27 mouse cellular contexts compared by ENCODE assay signal in genomic region chr6:91028256-91028655, GRCm38 (mm10). TPM values are rescaled to one million over a fixed set of nuclear protein-coding genes. Genes with fewer than 3 reads are reported as not detected.
A peak's percentile ranks its signal among the peaks of the same experiment; 100 is the strongest.
DNase-seq lines count a peak whose midpoint lies in the region; ATAC-seq and TF ChIP-seq lines count a peak whose summit lies in the region.
"Had no signal": no experiment of that assay in that cellular context is flagged by ENCODE, and none has a peak within 500 bp of the region (broad histone marks: within the 10 kb centered on the region; RNA-seq: fewer than 3 reads in every experiment).

No protein-coding gene starts in this region.

- WGBS in midbrain, postnatal 0 days: 89% methylated on average over 5 of the region's 5 CpGs
- 86% methylated on average over 5 of the region's 5 CpGs for WGBS in forebrain, embryonic 10.5 days

- H3K27me3 ChIP-seq in E14TG2a.4 (ENCODE audit: insufficient read depth, low read length) (no peaks in the 10 kb centered on the region), MEL (ENCODE audit: control insufficient read depth in 1 of 2, insufficient read depth in 2 of 2, low read length in 2 of 2) (no peaks in the 10 kb centered on the region)
- no peaks in the 10 kb centered on the region for H3K27me3 ChIP-seq in midbrain, postnatal 0 days (ENCODE audit: insufficient read depth, low read length)
- H3K27me3 ChIP-seq in forebrain, embryonic 10.5 days (ENCODE audit: poor library complexity, severe bottlenecking): no peaks in the 10 kb centered on the region
- H3K27me3 ChIP-seq: CH12.LX; embryonic facial prominence, embryonic 13.5 days; embryonic facial prominence, embryonic 15.5 days; forebrain, embryonic 13.5 days; forebrain, embryonic 15.5 days; Patski had no signal

- H3K4me3 ChIP-seq in E14TG2a.4 (replicated peaks; ENCODE audit: low read length) (no peak overlapping the region), MEL (ENCODE audit: control insufficient read depth in 1 of 2, insufficient read depth in 1 of 2, low read depth in 2 of 2, low read length in 2 of 2) (no peak overlapping the region)
- H3K4me3 ChIP-seq in midbrain, postnatal 0 days (ENCODE audit: low read depth, low read length): no peak overlapping the region
- H3K4me3 ChIP-seq in forebrain, embryonic 10.5 days: no peak overlapping the region
- H3K4me3 ChIP-seq: embryonic facial prominence, embryonic 13.5 days; embryonic facial prominence, embryonic 15.5 days; erythroblast, embryonic 14.5 days; forebrain, embryonic 13.5 days; forebrain, embryonic 15.5 days had no signal

- H3K27ac ChIP-seq in MEL (ENCODE audit: control insufficient read depth, low read depth, low read length): no peak overlapping the region
- H3K27ac ChIP-seq in midbrain, postnatal 0 days (ENCODE audit: low read depth, low read length): no peak overlapping the region
- no peak overlapping the region for H3K27ac ChIP-seq in forebrain, embryonic 10.5 days
- H3K27ac ChIP-seq: embryonic facial prominence, embryonic 13.5 days; embryonic facial prominence, embryonic 15.5 days; forebrain, embryonic 13.5 days; forebrain, embryonic 15.5 days had no signal

- H3K9me3 ChIP-seq in E14TG2a.4 (ENCODE audit: low read length) (no peaks in the 10 kb centered on the region), MEL (replicated peaks; ENCODE audit: insufficient read depth, low read length) (no peaks in the 10 kb centered on the region)
- H3K9me3 ChIP-seq in midbrain, postnatal 0 days (ENCODE audit: low read length): no peaks in the 10 kb centered on the region
- H3K9me3 ChIP-seq in forebrain, embryonic 10.5 days: no peaks in the 10 kb centered on the region
- H3K9me3 ChIP-seq: embryonic facial prominence, embryonic 13.5 days; embryonic facial prominence, embryonic 15.5 days; forebrain, embryonic 13.5 days; forebrain, embryonic 15.5 days; G1E had no signal

- TF ChIP-seq RAD21 in MEL (IDR thresholded peaks at IDR 0.05; ENCODE audit: low read depth, low read length): peak; percentile 2

- H3K36me3 ChIP-seq in E14TG2a.4 (ENCODE audit: insufficient read depth, low read length): peaks cover 98% of the 10 kb centered on the region
- peaks cover 0 to 9% of the 10 kb centered on the region in 2 experiments; a peak in 2 of 4 replicates for H3K36me3 ChIP-seq in MEL (ENCODE audit: control insufficient read depth in 1 of 2, insufficient read depth in 2 of 2, low read length in 2 of 2)
- peaks cover 36% of the 10 kb centered on the region for H3K36me3 ChIP-seq in midbrain, postnatal 0 days (ENCODE audit: insufficient read depth, low read length)
- H3K36me3 ChIP-seq in forebrain, embryonic 10.5 days (replicated peaks): peaks cover 82% of the 10 kb centered on the region
- H3K36me3 ChIP-seq: embryonic facial prominence, embryonic 13.5 days; embryonic facial prominence, embryonic 15.5 days had no signal

- peak; percentile 39 for TF ChIP-seq CTCF in E14TG2a.4 (conservative IDR thresholded peaks at IDR 0.05; ENCODE audit: low read length)
- peak in 2 of 3 experiments; percentile 22 to 32; a peak in 2 of 6 replicates for TF ChIP-seq CTCF in MEL (IDR thresholded peaks at IDR 0.05 in 2 of 3, conservative IDR thresholded peaks at IDR 0.05 in 1 of 3; ENCODE audit: control insufficient read depth in 1 of 3, insufficient read depth in 1 of 3, low read depth in 2 of 3, low read length in 3 of 3, poor library complexity in 1 of 3, severe bottlenecking in 1 of 3)
- no peak for TF ChIP-seq CTCF in midbrain, postnatal 0 days (IDR thresholded peaks at IDR 0.05)

- no peak for TF ChIP-seq EP300 in MEL (IDR thresholded peaks at IDR 0.05; ENCODE audit: low read depth in 1 of 2, low read length in 2 of 2)

- no peak for ATAC-seq in midbrain, postnatal 0 days (ENCODE audit: low FRiP score)
- ATAC-seq: activated CD4-positive, CD25-positive, alpha-beta regulatory T cell, adult 4 months; CD4-positive, CD25-positive, alpha-beta regulatory T cell, adult 4 months; forebrain, embryonic 13.5 days; forebrain, embryonic 15.5 days; forebrain, postnatal 0 days; Patski had no signal

- H3K9ac ChIP-seq in MEL (ENCODE audit: control insufficient read depth, low read depth, low read length, poor library complexity, severe bottlenecking): no peak overlapping the region
- no peak overlapping the region for H3K9ac ChIP-seq in midbrain, postnatal 0 days (replicated peaks; ENCODE audit: low read length, poor library complexity, severe bottlenecking)
- H3K9ac ChIP-seq: embryonic facial prominence, embryonic 13.5 days; embryonic facial prominence, embryonic 15.5 days; forebrain, embryonic 13.5 days; forebrain, embryonic 15.5 days; forebrain, postnatal 0 days had no signal

- no peak for TF ChIP-seq POLR2A in MEL (IDR thresholded peaks at IDR 0.05; ENCODE audit: control insufficient read depth in 1 of 2, insufficient read depth in 1 of 2, low read depth in 1 of 2, low read length in 2 of 2, poor library complexity in 1 of 2)

- H3K4me2 ChIP-seq in midbrain, postnatal 0 days (ENCODE audit: low read depth, low read length, poor library complexity, severe bottlenecking): no peak overlapping the region
- H3K4me2 ChIP-seq: embryonic facial prominence, embryonic 13.5 days; embryonic facial prominence, embryonic 15.5 days; forebrain, embryonic 13.5 days; forebrain, embryonic 15.5 days had no signal

- DNase-seq in MEL (ENCODE audit: low read depth, low spot score): peak; percentile 14
- DNase-seq in R1 (ENCODE audit: low read depth, low spot score): peak; percentile 60
- DNase-seq in cerebellum, adult 11 months: no peak
- no peak for DNase-seq in midbrain, postnatal 0 days (ENCODE audit: low spot score)
- no peak for DNase-seq in forebrain, embryonic 10.5 days (ENCODE audit: extremely low spot score, low spot score)
- DNase-seq: adrenal gland, adult 8-10 months; adrenal gland, postnatal 14 days; adrenal gland, postnatal 36 days; B cell, adult 2 months; cerebellum, adult 18-20 months; cerebellum, adult 8-10 months; cerebellum, adult 9-11 months; cerebellum, postnatal 14 days; cerebellum, postnatal 36 days; embryo, embryonic 11 days; forebrain, postnatal 0 days had no signal

- no peaks in the 10 kb centered on the region for H3K79me2 ChIP-seq in MEL (ENCODE audit: control insufficient read depth, insufficient read depth, low read length, poor library complexity)

- H3K4me1 ChIP-seq in E14TG2a.4 (replicated peaks; ENCODE audit: low read depth, low read length) (no peaks in the 10 kb centered on the region), MEL (ENCODE audit: control insufficient read depth in 1 of 2, insufficient read depth in 2 of 2, low read length in 2 of 2) (no peaks in the 10 kb centered on the region)
- no peaks in the 10 kb centered on the region for H3K4me1 ChIP-seq in midbrain, postnatal 0 days (ENCODE audit: insufficient read depth, low read length)
- H3K4me1 ChIP-seq in forebrain, embryonic 10.5 days: peaks cover 7% of the 10 kb centered on the region
- H3K4me1 ChIP-seq: embryonic facial prominence, embryonic 15.5 days; forebrain, embryonic 13.5 days; forebrain, embryonic 15.5 days had no signal

TF ChIP-seq in MEL, 35 proteins besides CTCF, POLR2A, EP300 and RAD21:
- no peak for TF ChIP-seq SIN3A (IDR thresholded peaks at IDR 0.05; ENCODE audit: low read length)
- TF ChIP-seq JUND (IDR thresholded peaks at IDR 0.05; ENCODE audit: low read depth, low read length): no peak
- TF ChIP-seq ZMIZ1 (IDR thresholded peaks at IDR 0.05; ENCODE audit: low read depth, low read length): no peak
- TF ChIP-seq POLR2AphosphoS5 (IDR thresholded peaks at IDR 0.05; ENCODE audit: borderline replicate concordance, low read depth, low read length): no peak
- TF ChIP-seq CHD2 (IDR thresholded peaks at IDR 0.05; ENCODE audit: low read length): no peak
- no peak for TF ChIP-seq KAT2A (conservative IDR thresholded peaks at IDR 0.05; ENCODE audit: low read depth, low read length)
- no peak for TF ChIP-seq MAZ (IDR thresholded peaks at IDR 0.05; ENCODE audit: low read depth, low read length)
- TF ChIP-seq ZKSCAN1 (IDR thresholded peaks at IDR 0.05; ENCODE audit: low read depth, low read length): no peak
- no peak for TF ChIP-seq MXI1 (IDR thresholded peaks at IDR 0.05; ENCODE audit: low read depth, low read length)
- TF ChIP-seq POLR2AphosphoS2 (IDR thresholded peaks at IDR 0.05; ENCODE audit: low read length): no peak
- TF ChIP-seq HCFC1 (IDR thresholded peaks at IDR 0.05; ENCODE audit: low read depth, low read length): no peak
- TF ChIP-seq BHLHE40 (IDR thresholded peaks at IDR 0.05; ENCODE audit: borderline replicate concordance, low read depth, low read length): no peak
- no peak for TF ChIP-seq NRF1 (IDR thresholded peaks at IDR 0.05; ENCODE audit: insufficient read depth, low read depth, low read length, poor library complexity, severe bottlenecking)
- no peak for TF ChIP-seq MAFK (IDR thresholded peaks at IDR 0.05; ENCODE audit: borderline replicate concordance, low read depth, low read length)
- TF ChIP-seq ZNF384 (IDR thresholded peaks at IDR 0.05; ENCODE audit: low read depth, low read length): no peak
- no peak for TF ChIP-seq GATA1 (IDR thresholded peaks at IDR 0.05; ENCODE audit: low read depth, low read length)
- no peak for TF ChIP-seq TCF12 (IDR thresholded peaks at IDR 0.05; ENCODE audit: low read depth, low read length)
TF ChIP-seq in MEL: peak in this region for 0.

RNA-seq across cellular contexts. Expression of gene Iqsec1, which starts 39.8 kb away (rescaled TPM):
- total RNA-seq in MEL (2012; rRNA removed): 14.8 and 15.6 TPM in 2 replicates
- polyA plus RNA-seq in MEL (2012; ENCODE audit: insufficient read depth in 1 of 2, insufficient read length in 2 of 2, low read depth in 1 of 2, low replicate concordance in 2 of 2, missing spikeins in 1 of 2): 10 to 100 TPM; 30.8 to 73.4 TPM
- total RNA-seq in midbrain, postnatal 0 days (2014; rRNA removed): 149 and 151 TPM in 2 replicates
- 29.0 and 34.5 TPM in 2 replicates for polyA plus RNA-seq in midbrain, postnatal 0 days (2015; fragmentation: Nextera tagmentation; extraction: Ambion mirVana)
- polyA plus RNA-seq in forebrain, embryonic 10.5 days (2016; fragmentation: Nextera tagmentation; extraction: Ambion mirVana): 7.4 and 8.7 TPM in 2 replicates

Comparison
In these comparisons a context has a peak if more than half of its experiments do, and no peak if none do; other contexts are left out.
1. DNase-seq: peak in MEL (single experiment) and R1 (single experiment); none in cerebellum, adult 11 months (single experiment), midbrain, postnatal 0 days (single experiment) and forebrain, embryonic 10.5 days (single experiment).